Mouse (Mus musculus): ENCODE measurements at regions not wholly inside any gene's neighbourhood (a gene's known extent, or its start where the extent isn't known, plus 50 kb on each side); places are given as distances from the start of the nearest gene placed in this dataset.
A peak's percentile ranks its signal among the peaks of the same experiment; 100 is the strongest.

DNA sequence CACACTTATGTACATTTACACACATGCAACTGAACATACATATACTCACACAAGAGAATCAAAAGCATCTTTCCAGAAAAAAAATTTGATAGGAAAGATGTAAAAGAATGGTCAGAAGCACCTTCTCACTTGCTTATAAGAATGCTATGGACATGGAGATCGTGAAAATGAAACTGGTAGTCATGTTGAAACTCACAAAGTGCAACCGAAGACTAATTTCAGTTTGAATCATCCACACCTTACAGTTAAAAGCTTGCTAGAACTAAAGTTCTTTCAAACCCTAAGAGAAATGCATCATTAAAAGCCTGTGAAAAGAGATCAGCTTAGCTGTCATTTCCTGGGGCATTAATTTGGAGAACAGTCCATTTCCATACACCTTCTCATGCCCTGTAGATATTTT lies 278.2 kb downstream of the Casp12 start:
- no peak for ATAC-seq (replicated peaks; ENCODE audit: insufficient number of reproducible peaks, low FRiP score, low TSS enrichment, low read depth)
- Histone ChIP-seq H3K4me1 (ENCODE audit: control insufficient read depth, insufficient read depth, low read length) (no peaks in the 10 kb centered on the region), H3K4me2 (ENCODE audit: low read depth, low read length) (no peak overlapping the region), H3K27ac (replicated peaks; ENCODE audit: low read depth, low read length) (no peak overlapping the region), H3K9me3 (replicated peaks; ENCODE audit: control insufficient read depth, low read length) (no peaks in the 10 kb centered on the region), H3K36me3 (replicated peaks; ENCODE audit: control insufficient read depth, insufficient read depth, low read depth, low read length) (no peaks in the 10 kb centered on the region), H3K4me3 (ENCODE audit: low read depth, low read length) (no peak overlapping the region), H3K9ac (replicated peaks; ENCODE audit: low read length) (no peak overlapping the region), H3K27me3 (ENCODE audit: control insufficient read depth, insufficient read depth, low read length) (no peaks in the 10 kb centered on the region)
- WGBS = 81% methylated on average over 2 of the region's 2 CpGs
- DNase-seq (ENCODE audit: low spot score) = no peak

GRCm38 (mm10) chr9:5627521-5627920 lies 282.3 kb downstream of the Casp12 start:
- ATAC-seq (replicated peaks; ENCODE audit: insufficient number of reproducible peaks, low FRiP score, low TSS enrichment, low read depth) = no peak
- no peaks in the 10 kb centered on the region for H3K9me3 ChIP-seq (replicated peaks; ENCODE audit: control insufficient read depth, low read length)
- no peak overlapping the region for H3K4me2 ChIP-seq (ENCODE audit: low read depth, low read length)
- H3K4me1 ChIP-seq (ENCODE audit: control insufficient read depth, insufficient read depth, low read length) = no peaks in the 10 kb centered on the region
- WGBS = 85% methylated on average over 1 of the region's 1 CpGs
- no peak overlapping the region for H3K9ac ChIP-seq (replicated peaks; ENCODE audit: low read length)
- no peak for DNase-seq (ENCODE audit: low spot score)
- H3K36me3 ChIP-seq (replicated peaks; ENCODE audit: control insufficient read depth, insufficient read depth, low read depth, low read length) = no peaks in the 10 kb centered on the region
- H3K27me3 ChIP-seq (ENCODE audit: control insufficient read depth, insufficient read depth, low read length) = no peaks in the 10 kb centered on the region
- H3K27ac ChIP-seq (replicated peaks; ENCODE audit: low read depth, low read length) = no peak overlapping the region
- H3K4me3 ChIP-seq (ENCODE audit: low read depth, low read length) = no peak overlapping the region

GRCm38 (mm10) chr9:5634461-5634953 lies 289.3 kb downstream of the Casp12 start:
- Histone ChIP-seq H3K4me3 (ENCODE audit: low read depth, low read length) (no peak overlapping the region), H3K36me3 (replicated peaks; ENCODE audit: control insufficient read depth, insufficient read depth, low read depth, low read length) (no peaks in the 10 kb centered on the region), H3K9me3 (replicated peaks; ENCODE audit: control insufficient read depth, low read length) (no peaks in the 10 kb centered on the region), H3K27me3 (ENCODE audit: control insufficient read depth, insufficient read depth, low read length) (no peaks in the 10 kb centered on the region), H3K4me2 (ENCODE audit: low read depth, low read length) (no peak overlapping the region), H3K27ac (replicated peaks; ENCODE audit: low read depth, low read length) (no peak overlapping the region), H3K4me1 (ENCODE audit: control insufficient read depth, insufficient read depth, low read length) (no peaks in the 10 kb centered on the region), H3K9ac (replicated peaks; ENCODE audit: low read length) (no peak overlapping the region)
- ATAC-seq (replicated peaks; ENCODE audit: insufficient number of reproducible peaks, low FRiP score, low TSS enrichment, low read depth) (no peak), DNase-seq (ENCODE audit: low spot score) (no peak)
- WGBS = 70% methylated on average over 3 of the region's 3 CpGs

GRCm38 (mm10) chr9:5634969-5635368 lies 289.7 kb downstream of the Casp12 start:
- Histone ChIP-seq H3K9me3 (replicated peaks; ENCODE audit: control insufficient read depth, low read length) (no peaks in the 10 kb centered on the region), H3K9ac (replicated peaks; ENCODE audit: low read length) (no peak overlapping the region), H3K36me3 (replicated peaks; ENCODE audit: control insufficient read depth, insufficient read depth, low read depth, low read length) (no peaks in the 10 kb centered on the region), H3K27ac (replicated peaks; ENCODE audit: low read depth, low read length) (no peak overlapping the region), H3K27me3 (ENCODE audit: control insufficient read depth, insufficient read depth, low read length) (no peaks in the 10 kb centered on the region), H3K4me3 (ENCODE audit: low read depth, low read length) (no peak overlapping the region), H3K4me2 (ENCODE audit: low read depth, low read length) (no peak overlapping the region), H3K4me1 (ENCODE audit: control insufficient read depth, insufficient read depth, low read length) (no peaks in the 10 kb centered on the region)
- ATAC-seq (replicated peaks; ENCODE audit: insufficient number of reproducible peaks, low FRiP score, low TSS enrichment, low read depth) = no peak
- 27% methylated on average over 1 of the region's 1 CpGs for WGBS
- DNase-seq (ENCODE audit: low spot score) = peak; percentile 60

GRCm38 (mm10) chr9:5663886-5664285 lies 318.7 kb downstream of the Casp12 start:
- H3K9ac ChIP-seq (replicated peaks; ENCODE audit: low read length) = no peak overlapping the region
- ATAC-seq (replicated peaks; ENCODE audit: insufficient number of reproducible peaks, low FRiP score, low TSS enrichment, low read depth) (no peak), DNase-seq (ENCODE audit: low spot score) (no peak)
- H3K4me2 ChIP-seq (ENCODE audit: low read depth, low read length) = no peak overlapping the region
- no peaks in the 10 kb centered on the region for H3K27me3 ChIP-seq (ENCODE audit: control insufficient read depth, insufficient read depth, low read length)
- 87% methylated on average over 7 of the region's 7 CpGs for WGBS
- H3K4me1 ChIP-seq (ENCODE audit: control insufficient read depth, insufficient read depth, low read length) = no peaks in the 10 kb centered on the region
- no peak overlapping the region for H3K4me3 ChIP-seq (ENCODE audit: low read depth, low read length)
- no peaks in the 10 kb centered on the region for H3K36me3 ChIP-seq (replicated peaks; ENCODE audit: control insufficient read depth, insufficient read depth, low read depth, low read length)
- H3K9me3 ChIP-seq (replicated peaks; ENCODE audit: control insufficient read depth, low read length) = no peaks in the 10 kb centered on the region
- H3K27ac ChIP-seq (replicated peaks; ENCODE audit: low read depth, low read length) = no peak overlapping the region

DNA sequence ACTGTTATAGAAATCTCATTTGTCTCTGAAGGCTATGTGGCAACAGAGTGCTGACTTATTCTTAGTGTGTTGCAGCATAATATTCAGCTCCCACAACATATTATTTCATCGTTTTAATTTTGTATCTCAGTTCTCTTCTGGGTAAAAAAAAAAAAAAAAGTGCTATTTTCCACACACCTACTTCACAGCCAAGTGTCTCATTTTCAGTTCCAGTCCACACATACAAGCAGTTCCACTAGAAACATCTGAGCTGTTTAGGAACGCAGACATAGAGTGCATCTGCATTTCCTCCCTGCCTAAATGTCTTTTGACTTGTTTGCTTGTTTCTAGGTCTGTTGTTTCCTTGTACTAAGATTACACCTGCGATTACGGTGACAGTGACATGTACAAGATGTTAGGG lies 328.3 kb downstream of the Casp12 start:
- no peaks in the 10 kb centered on the region for H3K27me3 ChIP-seq (ENCODE audit: control insufficient read depth, insufficient read depth, low read length)
- no peak for DNase-seq (ENCODE audit: low spot score)
- WGBS = 89% methylated on average over 4 of the region's 4 CpGs

DNA sequence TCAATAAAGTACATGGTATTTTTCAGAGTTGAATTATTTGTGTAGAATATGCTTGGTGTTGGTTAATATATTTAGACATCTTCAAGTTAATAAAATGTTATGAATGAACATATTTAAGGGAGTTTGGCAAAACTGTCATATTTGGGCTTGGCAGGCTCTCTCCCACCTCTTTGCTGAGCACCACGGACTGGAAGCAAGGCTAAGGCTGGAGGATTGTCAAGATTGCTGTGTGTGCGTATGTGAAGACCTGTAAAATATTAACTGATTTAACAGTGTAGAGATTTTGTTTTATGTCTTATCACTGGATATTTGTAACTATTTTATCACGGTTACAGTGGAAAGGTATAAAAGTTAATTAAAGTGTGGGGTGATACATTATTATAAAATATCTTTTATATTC lies 363.3 kb downstream of the Casp12 start:
- WGBS = 83% methylated on average over 3 of the region's 3 CpGs
- H3K9ac ChIP-seq (replicated peaks; ENCODE audit: low read length) = no peak overlapping the region

More for the DNA sequence above, 328.3 kb downstream of the Casp12 start:
- no peak overlapping the region for H3K27ac ChIP-seq (replicated peaks; ENCODE audit: low read depth, low read length)
- no peak overlapping the region for H3K4me2 ChIP-seq (ENCODE audit: low read depth, low read length)
- H3K36me3 ChIP-seq (replicated peaks; ENCODE audit: control insufficient read depth, insufficient read depth, low read depth, low read length) = no peaks in the 10 kb centered on the region
- no peak for ATAC-seq (replicated peaks; ENCODE audit: insufficient number of reproducible peaks, low FRiP score, low TSS enrichment, low read depth)
- H3K9ac ChIP-seq (replicated peaks; ENCODE audit: low read length) = no peak overlapping the region
- H3K4me1 ChIP-seq (ENCODE audit: control insufficient read depth, insufficient read depth, low read length) = no peaks in the 10 kb centered on the region
- no peak overlapping the region for H3K4me3 ChIP-seq (ENCODE audit: low read depth, low read length)
- H3K9me3 ChIP-seq (replicated peaks; ENCODE audit: control insufficient read depth, low read length) = no peaks in the 10 kb centered on the region

DNA sequence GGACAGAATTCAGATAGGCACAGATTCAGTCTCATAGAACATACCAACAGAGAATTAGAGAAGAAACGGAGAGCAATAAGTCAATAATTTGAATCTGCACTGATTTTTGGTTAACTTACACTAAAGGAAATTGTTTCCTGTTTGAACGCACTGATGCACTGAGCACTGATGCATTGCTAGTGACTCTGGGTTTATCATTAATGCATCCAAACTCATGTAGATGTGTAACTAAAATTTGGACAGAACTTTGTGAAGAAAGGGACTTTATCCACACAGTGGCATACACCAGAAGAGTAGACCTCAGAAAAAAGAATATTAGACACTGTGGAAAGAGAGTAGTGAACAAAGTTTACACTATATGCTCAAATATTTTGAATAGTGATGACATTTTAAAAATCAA lies 364.2 kb downstream of the Casp12 start:
- 70% methylated on average over 2 of the region's 2 CpGs for WGBS
- no peaks in the 10 kb centered on the region for H3K4me1 ChIP-seq (ENCODE audit: control insufficient read depth, insufficient read depth, low read length)
- no peak overlapping the region for H3K9ac ChIP-seq (replicated peaks; ENCODE audit: low read length)
- no peak overlapping the region for H3K4me3 ChIP-seq (ENCODE audit: low read depth, low read length)
- no peak overlapping the region for H3K4me2 ChIP-seq (ENCODE audit: low read depth, low read length)
- H3K9me3 ChIP-seq (replicated peaks; ENCODE audit: control insufficient read depth, low read length) = no peaks in the 10 kb centered on the region
- DNase-seq (ENCODE audit: low spot score) (no peak), ATAC-seq (replicated peaks; ENCODE audit: insufficient number of reproducible peaks, low FRiP score, low TSS enrichment, low read depth) (no peak)
- H3K27ac ChIP-seq (replicated peaks; ENCODE audit: low read depth, low read length) = no peak overlapping the region
- no peaks in the 10 kb centered on the region for H3K36me3 ChIP-seq (replicated peaks; ENCODE audit: control insufficient read depth, insufficient read depth, low read depth, low read length)
- H3K27me3 ChIP-seq (ENCODE audit: control insufficient read depth, insufficient read depth, low read length) = no peaks in the 10 kb centered on the region

More for the DNA sequence above, 363.3 kb downstream of the Casp12 start:
- Histone ChIP-seq H3K9me3 (replicated peaks; ENCODE audit: control insufficient read depth, low read length) (no peaks in the 10 kb centered on the region), H3K27ac (replicated peaks; ENCODE audit: low read depth, low read length) (no peak overlapping the region), H3K4me3 (ENCODE audit: low read depth, low read length) (no peak overlapping the region), H3K36me3 (replicated peaks; ENCODE audit: control insufficient read depth, insufficient read depth, low read depth, low read length) (no peaks in the 10 kb centered on the region), H3K4me1 (ENCODE audit: control insufficient read depth, insufficient read depth, low read length) (no peaks in the 10 kb centered on the region), H3K27me3 (ENCODE audit: control insufficient read depth, insufficient read depth, low read length) (no peaks in the 10 kb centered on the region), H3K4me2 (ENCODE audit: low read depth, low read length) (no peak overlapping the region)
- DNase-seq (ENCODE audit: low spot score) (no peak), ATAC-seq (replicated peaks; ENCODE audit: insufficient number of reproducible peaks, low FRiP score, low TSS enrichment, low read depth) (no peak)
